Mouse (Mus musculus): Measurements from ENCODE around the gene Mfap5.

DNA sequence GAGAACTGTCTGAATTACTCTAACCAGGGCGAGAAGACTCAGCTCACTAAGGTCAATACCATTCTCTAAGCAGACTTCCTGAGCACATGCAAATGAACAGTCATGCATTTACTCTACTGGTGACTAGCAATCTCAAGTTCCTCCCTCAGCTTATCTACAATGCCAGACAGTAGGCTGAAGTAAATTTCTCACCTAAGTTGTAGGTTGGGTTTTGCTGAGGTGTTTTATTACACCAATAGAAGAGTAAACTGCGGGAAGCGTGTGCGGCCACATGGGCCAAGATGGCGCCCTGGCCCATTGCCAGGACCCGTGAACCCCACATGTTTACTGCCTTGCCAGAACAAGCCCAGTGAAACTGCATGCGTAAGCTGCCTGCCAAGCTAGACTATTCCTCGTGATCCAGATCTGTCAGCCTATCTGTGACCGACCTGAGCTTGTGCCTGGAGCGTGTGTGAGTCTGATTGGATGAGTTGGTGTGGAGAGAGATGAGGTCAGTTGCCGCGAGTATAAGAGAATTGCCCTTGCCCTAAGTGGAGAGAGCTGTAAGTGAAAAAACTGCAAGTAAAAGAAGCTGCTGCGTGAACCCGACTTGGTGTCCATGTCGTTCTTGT lies 36.5 kb upstream of the Mfap5 start:
- TF ChIP-seq CTCF (IDR thresholded peaks at IDR 0.05; ENCODE audit: borderline replicate concordance, extremely low read depth, insufficient read depth, insufficient read length) (no peak), POLR2A (IDR thresholded peaks at IDR 0.05; ENCODE audit: borderline replicate concordance, extremely low read depth, insufficient read depth, insufficient read length, poor library complexity, severe bottlenecking) (no peak)

Data from brain, embryonic 14.5 days (tissue).